Mouse (Mus musculus) lung, embryonic 15.5 days (tissue): Measurements from ENCODE around the gene Zfp365. TPM values are rescaled to one million over a fixed set of nuclear protein-coding genes. Genes with fewer than 3 reads are reported as not detected.

Experiments
- ATAC-seq: fragments of 200-750 bp; cut with Nextera tagmentation; 2 replicates; pipeline ENCODE4 v1.8.0; 2017; ENCODE audit warnings: moderate number of reproducible peaks, borderline replicate concordance; ENCODE audit not compliant: low FRiP score, low TSS enrichment; ENCODE audit errors: extremely low read depth
- H3K27ac ChIP-seq: fragments of 300-500 bp; sonication (generic); 2 replicates; pipeline ENCODE4 v1.5.1; 2015; ENCODE audit warnings: moderate library complexity, mild to moderate bottlenecking, inconsistent platforms
- H3K27me3 ChIP-seq: fragments of 300-500 bp; sonication (generic); 2 replicates; pipeline ENCODE4 v1.6.1; 2015; ENCODE audit warnings: inconsistent platforms
- H3K36me3 ChIP-seq: fragments of 300-500 bp; sonication (generic); 2 replicates; pipeline ENCODE4 v1.6.1; 2015; ENCODE audit warnings: inconsistent platforms
- H3K4me1 ChIP-seq: fragments of 300-500 bp; sonication (generic); 2 replicates; pipeline ENCODE4 v1.6.1; 2015; ENCODE audit warnings: inconsistent platforms
- H3K4me2 ChIP-seq: fragments of 300-500 bp; sonication (generic); 2 replicates; pipeline ENCODE4 v1.6.1; 2015; ENCODE audit warnings: inconsistent platforms, mild to moderate bottlenecking, moderate library complexity
- H3K4me3 ChIP-seq: fragments of 300-500 bp; sonication (generic); 2 replicates; pipeline ENCODE4 v1.5.1; 2015; ENCODE audit warnings: mild to moderate bottlenecking, inconsistent platforms
- H3K9ac ChIP-seq: fragments of 300-500 bp; sonication (generic); 2 replicates; pipeline ENCODE4 v1.6.1; 2015; ENCODE audit warnings: inconsistent platforms
- H3K9me3 ChIP-seq: fragments of 300-500 bp; sonication (generic); 2 replicates; pipeline ENCODE4 v1.6.1; 2016; ENCODE audit warnings: inconsistent platforms
- WGBS: fragments of 180-500 bp; shearing (Covaris S2); methylation state at CpG from one replicate; pipeline ENCODE4 v1.1.7; 2015; 5-methylcytosine and 5-hydroxymethylcytosine counted together
- polyA plus RNA-seq: library from polyadenylated mRNA; unstranded; fragments of >200 nt; fragmentation: Nextera tagmentation; extraction: Ambion mirVana; gene quantifications from 2 replicates; pipeline ENCODE4 v1.2.1, GENCODE M21; 2015

The Zfp365 gene
- polyA plus RNA-seq, 1 experiment from 2014 or later: 1.6 TPM

GRCm38 (mm10) chr10:67927718-67928455 is 15.4 kb upstream of the Zfp365 start:
- H3K4me1 ChIP-seq: no peaks in the 10 kb centered on the region
- no peak for ATAC-seq
- H3K27ac ChIP-seq: no peak overlapping the region
- WGBS: 64% methylated on average over 8 of the region's 8 CpGs
- H3K9ac ChIP-seq: no peak overlapping the region
- H3K4me2 ChIP-seq: no peak overlapping the region
- H3K9me3 ChIP-seq: no peaks in the 10 kb centered on the region
- no peak overlapping the region for H3K4me3 ChIP-seq
- no peaks in the 10 kb centered on the region for H3K36me3 ChIP-seq
- no peaks in the 10 kb centered on the region for H3K27me3 ChIP-seq

- no peak overlapping the region for H3K4me2 ChIP-seq
- H3K9ac ChIP-seq: no peak overlapping the region
- H3K9me3 ChIP-seq: no peaks in the 10 kb centered on the region
- H3K4me3 ChIP-seq: no peak overlapping the region
- no peak for ATAC-seq
- no peaks in the 10 kb centered on the region for H3K27me3 ChIP-seq
- no peaks in the 10 kb centered on the region for H3K4me1 ChIP-seq
- 52% methylated on average over 7 of the region's 7 CpGs for WGBS
- no peaks in the 10 kb centered on the region for H3K36me3 ChIP-seq
- H3K27ac ChIP-seq: no peak overlapping the region
These were observed 11.6 kb upstream of the Zfp365 start for GRCm38 (mm10) chr10:67924030-67924429.

GRCm38 (mm10) chr10:67921777-67922176 is 9.3 kb upstream of the Zfp365 start:
- Histone ChIP-seq H3K4me3 (no peak overlapping the region), H3K4me1 (no peaks in the 10 kb centered on the region), H3K27ac (no peak overlapping the region), H3K4me2 (no peak overlapping the region), H3K36me3 (no peaks in the 10 kb centered on the region), H3K9me3 (no peaks in the 10 kb centered on the region), H3K27me3 (no peaks in the 10 kb centered on the region), H3K9ac (no peak overlapping the region)
- no peak for ATAC-seq
- WGBS: 88% methylated on average over 6 of the region's 6 CpGs

GRCm38 (mm10) chr10:67919706-67920105 is 7.2 kb upstream of the Zfp365 start:
- no peaks in the 10 kb centered on the region for H3K27me3 ChIP-seq
- H3K4me2 ChIP-seq: no peak overlapping the region
- H3K4me3 ChIP-seq: no peak overlapping the region
- WGBS: 90% methylated on average over 4 of the region's 4 CpGs
- H3K36me3 ChIP-seq: no peaks in the 10 kb centered on the region
- no peak for ATAC-seq
- H3K4me1 ChIP-seq: no peaks in the 10 kb centered on the region
- H3K9me3 ChIP-seq: no peaks in the 10 kb centered on the region
- no peak overlapping the region for H3K9ac ChIP-seq
- H3K27ac ChIP-seq: no peak overlapping the region

GRCm38 (mm10) chr10:67918194-67918899 is 5.9 kb upstream of the Zfp365 start:
- Histone ChIP-seq H3K4me1 (no peaks in the 10 kb centered on the region), H3K36me3 (no peaks in the 10 kb centered on the region), H3K9ac (no peak overlapping the region), H3K4me2 (no peak overlapping the region), H3K27me3 (no peaks in the 10 kb centered on the region), H3K27ac (no peak overlapping the region), H3K9me3 (no peaks in the 10 kb centered on the region), H3K4me3 (no peak overlapping the region)
- WGBS: 79% methylated on average over 4 of the region's 4 CpGs
- ATAC-seq: no peak

DNA sequence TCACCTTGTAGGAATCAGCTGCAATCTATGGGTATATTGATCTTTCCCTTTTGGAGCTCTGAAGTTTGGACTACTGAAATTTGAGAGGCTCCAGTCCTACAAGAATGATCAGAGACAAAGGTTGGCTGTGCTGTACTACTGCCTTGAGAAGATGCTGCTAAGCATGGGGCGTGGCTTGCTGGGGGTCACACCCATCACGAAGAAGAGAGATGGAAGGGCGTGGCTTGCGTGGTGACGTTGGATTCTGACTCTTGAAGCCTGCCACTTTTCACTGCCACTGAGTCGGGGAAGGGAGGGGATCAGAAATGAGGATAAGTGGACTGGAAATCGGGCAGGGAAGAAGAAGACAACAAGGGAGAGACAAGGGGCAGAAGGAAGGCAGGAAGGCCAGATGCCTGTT is 4.9 kb upstream of the Zfp365 start:
- H3K9me3 ChIP-seq: no peaks in the 10 kb centered on the region
- H3K4me2 ChIP-seq: no peak overlapping the region
- H3K4me3 ChIP-seq: no peak overlapping the region
- WGBS: 52% methylated on average over 7 of the region's 7 CpGs
- no peak for ATAC-seq
- no peak overlapping the region for H3K27ac ChIP-seq
- H3K36me3 ChIP-seq: no peaks in the 10 kb centered on the region
- no peaks in the 10 kb centered on the region for H3K27me3 ChIP-seq
- H3K9ac ChIP-seq: no peak overlapping the region
- H3K4me1 ChIP-seq: no peaks in the 10 kb centered on the region

DNA sequence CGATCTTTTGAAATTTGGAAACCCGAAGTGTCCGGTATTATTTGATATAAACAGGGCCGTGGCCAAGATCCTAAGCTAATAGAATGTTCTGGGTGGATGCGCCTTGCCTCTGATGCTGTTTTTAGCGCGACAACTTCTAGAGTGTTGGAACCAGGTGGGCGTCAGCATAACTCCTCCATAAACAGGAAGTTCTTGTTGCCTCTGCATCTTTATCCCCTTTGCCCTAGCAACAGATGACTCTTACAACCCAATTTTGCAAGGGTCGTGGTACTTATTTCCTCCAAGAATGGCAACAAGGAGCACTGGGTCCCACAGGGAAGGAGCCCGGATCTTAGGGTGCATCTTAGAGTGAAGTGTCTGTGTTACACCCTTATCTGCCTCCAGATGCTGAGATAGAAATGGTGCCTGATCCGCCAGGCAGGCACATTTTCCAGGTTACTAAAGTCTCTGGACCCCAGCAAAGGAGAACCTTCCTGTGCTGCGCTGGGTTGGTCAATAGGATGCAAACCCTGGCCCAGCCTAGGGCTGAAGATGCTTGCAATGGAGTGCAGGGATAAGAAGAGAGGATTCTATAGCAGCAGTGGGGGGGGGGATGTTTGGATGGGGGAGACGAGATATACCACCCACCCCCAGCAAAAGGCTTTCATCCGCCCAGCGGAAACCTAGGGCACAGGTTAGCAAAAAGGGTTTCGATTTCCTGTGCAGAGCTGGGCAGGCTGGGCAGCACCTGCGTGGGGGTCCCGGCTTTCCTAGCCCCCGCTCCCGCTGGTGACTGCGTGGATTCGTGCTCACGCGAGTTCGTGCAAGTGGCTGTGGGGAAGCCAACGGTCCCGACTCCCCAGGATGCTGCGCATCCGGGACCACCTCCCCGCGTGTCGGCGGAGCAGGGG is 770 bp downstream of the Zfp365 start:
- H3K36me3 ChIP-seq: no peaks in the 10 kb centered on the region
- ATAC-seq: peak; percentile 39; the same call in 1 of the 2 replicates
- no peaks in the 10 kb centered on the region for H3K4me1 ChIP-seq
- no peaks in the 10 kb centered on the region for H3K9me3 ChIP-seq
- peaks cover 7% of the 10 kb centered on the region for H3K27me3 ChIP-seq
- 19% methylated on average over 33 of the region's 33 CpGs for WGBS
- H3K4me3 ChIP-seq: peak overlapping the region; percentile 60
- peak overlapping the region; percentile 43 for H3K9ac ChIP-seq
- no peak overlapping the region for H3K27ac ChIP-seq
- H3K4me2 ChIP-seq: peak overlapping the region; percentile 100

GRCm38 (mm10) chr10:67907931-67908330 is 4.5 kb downstream of the Zfp365 start:
- Histone ChIP-seq H3K36me3 (no peaks in the 10 kb centered on the region), H3K27ac (no peak overlapping the region), H3K4me2 (no peak overlapping the region), H3K9ac (no peak overlapping the region), H3K9me3 (no peaks in the 10 kb centered on the region), H3K27me3 (peaks cover 7% of the 10 kb centered on the region), H3K4me1 (no peaks in the 10 kb centered on the region), H3K4me3 (no peak overlapping the region)
- no peak for ATAC-seq
- WGBS: 94% methylated on average over 4 of the region's 4 CpGs

- no peak for ATAC-seq
- Histone ChIP-seq H3K4me3 (no peak overlapping the region), H3K9ac (no peak overlapping the region), H3K27me3 (peaks cover 6% of the 10 kb centered on the region), H3K9me3 (no peaks in the 10 kb centered on the region), H3K36me3 (no peaks in the 10 kb centered on the region), H3K4me1 (no peaks in the 10 kb centered on the region), H3K4me2 (no peak overlapping the region), H3K27ac (no peak overlapping the region)
- WGBS: 77% methylated on average over 2 of the region's 2 CpGs
These were observed 5.5 kb downstream of the Zfp365 start for GRCm38 (mm10) chr10:67906926-67907325.

DNA sequence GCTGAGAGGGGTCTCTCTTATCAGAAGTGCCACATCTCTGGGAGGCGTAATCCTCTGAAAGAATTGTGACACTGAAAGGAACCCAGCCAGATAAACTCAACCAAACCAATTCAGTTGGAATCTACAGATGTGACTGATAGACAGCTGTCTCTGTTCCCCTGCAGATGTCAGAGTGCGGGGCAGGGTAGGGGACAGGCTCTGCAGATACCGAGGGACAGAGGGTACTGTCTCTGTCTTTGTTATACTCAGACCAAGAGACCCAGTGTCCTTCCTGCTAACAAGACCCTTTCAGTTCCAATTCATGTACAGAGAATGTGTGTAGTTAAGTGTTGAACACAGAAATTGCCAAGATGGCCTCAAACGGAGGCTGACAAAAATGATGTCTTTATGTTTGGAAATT is 6.4 kb downstream of the Zfp365 start:
- WGBS: 72% methylated on average over 4 of the region's 4 CpGs
- H3K9ac ChIP-seq: no peak overlapping the region
- no peaks in the 10 kb centered on the region for H3K9me3 ChIP-seq
- H3K4me1 ChIP-seq: no peaks in the 10 kb centered on the region
- H3K4me2 ChIP-seq: no peak overlapping the region
- H3K27ac ChIP-seq: no peak overlapping the region
- ATAC-seq: no peak
- no peak overlapping the region for H3K4me3 ChIP-seq
- H3K36me3 ChIP-seq: no peaks in the 10 kb centered on the region
- no peaks in the 10 kb centered on the region for H3K27me3 ChIP-seq

GRCm38 (mm10) chr10:67903387-67903786 is 9.1 kb downstream of the Zfp365 start:
- Histone ChIP-seq H3K4me2 (no peak overlapping the region), H3K4me3 (no peak overlapping the region), H3K4me1 (no peaks in the 10 kb centered on the region), H3K36me3 (no peaks in the 10 kb centered on the region), H3K9me3 (no peaks in the 10 kb centered on the region), H3K27me3 (no peaks in the 10 kb centered on the region), H3K27ac (no peak overlapping the region), H3K9ac (no peak overlapping the region)
- no peak for ATAC-seq
- 60% methylated on average over 7 of the region's 7 CpGs for WGBS

GRCm38 (mm10) chr10:67901179-67901578 is 11.3 kb downstream of the Zfp365 start:
- no peaks in the 10 kb centered on the region for H3K9me3 ChIP-seq
- WGBS: 47% methylated on average over 5 of the region's 5 CpGs
- H3K9ac ChIP-seq: no peak overlapping the region
- H3K4me2 ChIP-seq: no peak overlapping the region
- H3K36me3 ChIP-seq: no peaks in the 10 kb centered on the region
- no peak overlapping the region for H3K27ac ChIP-seq
- no peaks in the 10 kb centered on the region for H3K27me3 ChIP-seq
- no peak overlapping the region for H3K4me3 ChIP-seq
- ATAC-seq: no peak
- no peaks in the 10 kb centered on the region for H3K4me1 ChIP-seq
